Mouse (Mus musculus) intestine, embryonic 15.5 days (tissue): ENCODE measurements around the gene Dok1. TPM values are rescaled to one million over a fixed set of nuclear protein-coding genes. Genes with fewer than 3 reads are reported as not detected.

Experiments
- ATAC-seq: fragments of 200-750 bp; cut with Nextera tagmentation; 2 replicates; pipeline ENCODE4 v1.8.0; 2017; ENCODE audit warnings: moderate TSS enrichment, moderate library complexity
- H3K27ac ChIP-seq: fragments of 300-500 bp; sonication (generic); 2 replicates; pipeline ENCODE4 v1.5.1; 2015; ENCODE audit warnings: mild to moderate bottlenecking, inconsistent platforms
- H3K27me3 ChIP-seq: fragments of 300-500 bp; sonication (generic); replicated peaks from 2 replicates; pipeline ENCODE4 v1.6.1; 2015; ENCODE audit warnings: inconsistent platforms
- H3K36me3 ChIP-seq: fragments of 300-500 bp; sonication (generic); 2 replicates; pipeline ENCODE4 v1.6.1; 2015; ENCODE audit warnings: inconsistent platforms
- H3K4me1 ChIP-seq: fragments of 300-500 bp; sonication (generic); replicated peaks from 2 replicates; pipeline ENCODE4 v1.6.1; 2015; ENCODE audit warnings: inconsistent platforms
- H3K4me2 ChIP-seq: fragments of 300-500 bp; sonication (generic); replicated peaks from 2 replicates; pipeline ENCODE4 v1.6.1; 2015; ENCODE audit warnings: mild to moderate bottlenecking, inconsistent platforms
- H3K4me3 ChIP-seq: fragments of 300-500 bp; sonication (generic); replicated peaks from 2 replicates; pipeline ENCODE4 v1.5.1; 2015; ENCODE audit warnings: inconsistent platforms
- H3K9ac ChIP-seq: fragments of 300-500 bp; sonication (generic); 2 replicates; pipeline ENCODE4 v1.6.1; 2015; ENCODE audit warnings: inconsistent platforms
- H3K9me3 ChIP-seq: fragments of 300-500 bp; sonication (generic); 2 replicates; pipeline ENCODE4 v1.6.1; 2016; ENCODE audit warnings: inconsistent platforms
- WGBS: fragments of 180-500 bp; shearing (Covaris S2); methylation state at CpG from one replicate; pipeline ENCODE4 v1.1.7; 2015; 5-methylcytosine and 5-hydroxymethylcytosine counted together
- polyA plus RNA-seq: library from polyadenylated mRNA; unstranded; fragments of >200 nt; fragmentation: Nextera tagmentation; extraction: Ambion mirVana; gene quantifications from 2 replicates; pipeline ENCODE4 v1.2.1, GENCODE M21; 2015

The Dok1 gene
- polyA plus RNA-seq, 1 experiment from 2014 or later, result 9.8 TPM

GRCm38 (mm10) chr6:83023786-83024185, 9.5 kb downstream of the Dok1 start:
- no peak for ATAC-seq
- no peak overlapping the region for H3K9ac ChIP-seq
- no peak overlapping the region for H3K27ac ChIP-seq
- no peaks in the 10 kb centered on the region; the same call in 1 of the 2 replicates for H3K27me3 ChIP-seq
- H3K4me2 ChIP-seq, result no peak overlapping the region
- no peak overlapping the region for H3K4me3 ChIP-seq
- no peaks in the 10 kb centered on the region for H3K9me3 ChIP-seq
- no peaks in the 10 kb centered on the region for H3K36me3 ChIP-seq
- no peaks in the 10 kb centered on the region for H3K4me1 ChIP-seq
- 86% methylated on average over 2 of the region's 2 CpGs for WGBS

DNA sequence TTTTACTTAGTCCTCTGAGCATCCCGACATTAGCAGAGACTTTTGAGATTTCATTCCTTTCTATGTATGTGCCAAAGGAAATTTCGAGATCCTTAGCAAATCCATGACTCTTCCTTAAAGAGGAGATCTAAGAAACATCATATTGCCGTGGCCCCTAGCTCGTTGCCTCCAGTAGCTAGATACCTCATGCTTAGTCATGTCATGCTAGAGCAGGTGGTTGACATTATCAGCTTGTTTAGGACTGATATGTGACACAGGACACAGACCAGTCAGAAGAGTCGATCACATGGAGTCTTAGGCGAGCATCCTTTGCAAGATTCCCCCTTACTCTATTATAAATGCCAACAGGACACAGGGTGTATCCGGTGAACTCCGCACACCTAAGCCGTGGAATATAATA, 10.3 kb downstream of the Dok1 start:
- Histone ChIP-seq H3K27ac (no peak overlapping the region), H3K9me3 (no peaks in the 10 kb centered on the region), H3K4me3 (no peak overlapping the region), H3K9ac (no peak overlapping the region), H3K27me3 (no peaks in the 10 kb centered on the region), H3K36me3 (no peaks in the 10 kb centered on the region), H3K4me2 (no peak overlapping the region), H3K4me1 (no peaks in the 10 kb centered on the region)
- 87% methylated on average over 9 of the region's 9 CpGs for WGBS
- no peak for ATAC-seq

- Histone ChIP-seq H3K27ac (no peak overlapping the region), H3K27me3 (no peaks in the 10 kb centered on the region), H3K9me3 (no peaks in the 10 kb centered on the region), H3K4me1 (peaks cover 2% of the 10 kb centered on the region; the same call in 1 of the 2 replicates), H3K4me3 (no peak overlapping the region), H3K4me2 (no peak overlapping the region), H3K9ac (no peak overlapping the region), H3K36me3 (no peaks in the 10 kb centered on the region)
- no peak for ATAC-seq
- WGBS, result 84% methylated on average over 4 of the region's 4 CpGs
These were observed 12.3 kb downstream of the Dok1 start for GRCm38 (mm10) chr6:83020836-83021593.

DNA sequence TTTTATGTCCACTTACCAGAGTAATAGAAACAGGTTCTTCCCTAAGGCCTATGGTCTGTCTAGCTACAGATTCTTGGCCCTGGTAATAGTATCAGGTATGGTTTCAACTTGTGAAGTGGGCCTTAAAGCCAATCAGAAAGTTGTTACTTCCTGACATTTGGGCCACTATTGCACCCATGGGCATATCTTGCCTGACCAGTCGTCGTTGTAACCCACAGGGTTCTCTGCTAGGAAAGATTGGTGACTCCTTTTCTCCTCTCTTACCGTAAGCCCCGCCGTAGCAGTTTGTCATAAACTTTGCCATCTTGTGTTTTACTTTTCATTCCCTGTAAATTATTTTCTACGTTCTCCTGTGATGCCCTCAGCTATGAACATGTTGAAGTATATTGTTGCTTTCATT, 13.2 kb downstream of the Dok1 start:
- ATAC-seq, result no peak
- Histone ChIP-seq H3K27me3 (no peaks in the 10 kb centered on the region), H3K4me2 (no peak overlapping the region), H3K4me3 (no peak overlapping the region), H3K36me3 (no peaks in the 10 kb centered on the region), H3K9me3 (no peaks in the 10 kb centered on the region), H3K27ac (no peak overlapping the region), H3K9ac (no peak overlapping the region), H3K4me1 (peaks cover 2% of the 10 kb centered on the region; the same call in 1 of the 2 replicates)
- WGBS, result 88% methylated on average over 6 of the region's 6 CpGs

DNA sequence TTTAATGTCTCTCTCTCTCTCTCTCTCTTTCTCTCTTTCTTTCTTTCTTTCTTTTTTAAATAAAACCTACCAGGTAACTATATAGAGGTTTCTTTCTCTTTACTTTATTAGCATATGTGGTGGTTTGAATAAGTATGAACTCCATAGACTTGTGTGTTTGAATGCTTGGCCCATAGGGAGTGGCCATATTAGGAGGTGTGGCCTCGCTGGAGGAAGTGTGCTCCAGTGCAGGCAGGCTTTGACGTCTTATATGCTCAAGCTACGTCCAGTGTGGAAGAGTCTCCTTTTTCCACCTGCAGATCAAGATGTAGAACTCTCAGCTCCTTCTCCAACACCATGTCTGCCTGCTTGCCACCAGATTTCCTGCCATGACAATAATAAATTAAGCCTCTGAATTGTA, 14.2 kb downstream of the Dok1 start:
- no peak for ATAC-seq
- Histone ChIP-seq H3K9me3 (no peaks in the 10 kb centered on the region), H3K4me2 (no peak overlapping the region), H3K4me3 (no peak overlapping the region), H3K36me3 (no peaks in the 10 kb centered on the region), H3K9ac (no peak overlapping the region), H3K27ac (no peak overlapping the region), H3K27me3 (no peaks in the 10 kb centered on the region), H3K4me1 (peaks cover 2% of the 10 kb centered on the region; the same call in 1 of the 2 replicates)
- 74% methylated on average over 3 of the region's 3 CpGs for WGBS

DNA sequence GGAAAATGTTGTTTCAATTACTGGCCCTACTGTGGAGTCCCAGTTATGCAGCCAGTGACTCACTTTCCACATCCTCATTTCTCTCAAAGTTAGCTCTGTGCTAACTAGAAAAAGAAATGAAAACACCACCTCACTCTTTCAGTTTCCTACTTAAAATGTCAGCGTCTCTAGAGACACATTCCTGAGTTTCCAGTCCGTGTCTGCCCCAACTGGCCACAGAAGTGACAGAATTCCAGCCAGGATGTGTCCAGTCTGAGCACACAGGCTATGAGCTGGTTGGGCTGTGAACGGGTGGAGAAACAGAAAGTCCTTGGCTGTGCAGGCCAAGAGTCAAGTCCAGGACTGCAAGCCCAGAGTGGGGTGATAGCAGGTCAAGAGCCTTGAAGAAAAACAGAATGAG, 16.1 kb downstream of the Dok1 start:
- no peak overlapping the region for H3K4me3 ChIP-seq
- no peaks in the 10 kb centered on the region for H3K27me3 ChIP-seq
- H3K4me2 ChIP-seq, result no peak overlapping the region
- no peak for ATAC-seq
- no peaks in the 10 kb centered on the region for H3K9me3 ChIP-seq
- H3K9ac ChIP-seq, result no peak overlapping the region
- WGBS, result 58% methylated on average over 3 of the region's 3 CpGs
- H3K27ac ChIP-seq, result no peak overlapping the region
- peaks cover 2% of the 10 kb centered on the region; the same call in 1 of the 2 replicates for H3K4me1 ChIP-seq
- no peaks in the 10 kb centered on the region for H3K36me3 ChIP-seq

DNA sequence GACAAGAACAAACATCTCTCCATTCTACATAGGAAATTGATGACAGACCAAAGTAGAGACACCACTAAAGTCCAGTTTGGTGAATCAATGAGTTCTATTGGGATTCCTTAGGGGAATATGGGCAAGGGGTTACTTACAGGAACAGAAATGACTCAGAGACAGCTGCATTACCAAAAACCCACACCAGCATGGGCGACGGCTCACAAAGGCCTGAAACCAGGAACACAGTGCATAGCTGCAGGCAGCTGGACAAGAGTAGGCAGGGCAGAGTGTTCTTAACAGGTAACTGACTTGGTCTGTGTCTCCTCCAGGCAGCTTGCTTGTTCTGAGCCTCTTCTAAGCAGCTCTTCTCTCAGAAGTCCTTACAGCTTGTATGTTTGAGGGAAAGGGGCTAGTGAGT, 17.5 kb downstream of the Dok1 start:
- Histone ChIP-seq H3K36me3 (no peaks in the 10 kb centered on the region), H3K4me1 (peaks cover 2% of the 10 kb centered on the region; the same call in 1 of the 2 replicates), H3K4me3 (no peak overlapping the region), H3K9me3 (no peaks in the 10 kb centered on the region), H3K9ac (no peak overlapping the region), H3K27ac (no peak overlapping the region), H3K27me3 (no peaks in the 10 kb centered on the region), H3K4me2 (no peak overlapping the region)
- no peak for ATAC-seq
- WGBS, result 88% methylated on average over 2 of the region's 2 CpGs

GRCm38 (mm10) chr6:83014482-83015466, 18.5 kb downstream of the Dok1 start:
- Histone ChIP-seq H3K4me3 (no peak overlapping the region), H3K9ac (no peak overlapping the region), H3K9me3 (no peaks in the 10 kb centered on the region), H3K4me1 (peaks cover 2% of the 10 kb centered on the region; the same call in 1 of the 2 replicates), H3K27ac (no peak overlapping the region), H3K36me3 (no peaks in the 10 kb centered on the region), H3K4me2 (no peak overlapping the region), H3K27me3 (no peaks in the 10 kb centered on the region)
- WGBS, result 65% methylated on average over 12 of the region's 12 CpGs
- peak; percentile 82 for ATAC-seq

- no peak overlapping the region for H3K4me2 ChIP-seq
- H3K27ac ChIP-seq, result no peak overlapping the region
- 77% methylated on average over 5 of the region's 5 CpGs for WGBS
- peaks cover 2% of the 10 kb centered on the region; the same call in 1 of the 2 replicates for H3K4me1 ChIP-seq
- no peak overlapping the region for H3K9ac ChIP-seq
- no peak overlapping the region for H3K4me3 ChIP-seq
- no peaks in the 10 kb centered on the region for H3K27me3 ChIP-seq
- H3K36me3 ChIP-seq, result no peaks in the 10 kb centered on the region
- no peaks in the 10 kb centered on the region for H3K9me3 ChIP-seq
- no peak for ATAC-seq
These were observed 19.8 kb downstream of the Dok1 start for GRCm38 (mm10) chr6:83013444-83013843.

DNA sequence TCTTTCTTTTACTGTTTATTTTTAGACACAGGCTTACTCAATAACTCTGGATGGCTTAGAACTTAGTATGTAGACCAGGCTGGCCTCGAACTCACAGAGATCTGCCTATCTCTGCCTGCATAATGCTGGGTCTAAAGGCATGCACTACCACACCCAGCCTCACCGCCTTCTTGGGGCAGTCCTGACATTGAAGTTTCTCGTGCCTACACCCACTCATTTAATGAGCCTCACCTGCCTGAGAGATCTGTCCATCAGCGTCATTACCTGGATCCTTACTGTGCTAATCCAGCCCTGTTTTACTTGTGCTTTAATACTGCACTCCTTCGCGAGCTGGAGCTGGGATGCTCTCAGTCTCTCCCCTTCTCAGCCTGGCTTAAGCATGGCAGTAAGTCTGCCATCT, 21.5 kb downstream of the Dok1 start:
- no peak for ATAC-seq
- H3K4me3 ChIP-seq, result no peak overlapping the region
- H3K9ac ChIP-seq, result no peak overlapping the region
- no peaks in the 10 kb centered on the region for H3K9me3 ChIP-seq
- no peak overlapping the region for H3K27ac ChIP-seq
- peaks cover 1% of the 10 kb centered on the region; the same call in 1 of the 2 replicates for H3K4me1 ChIP-seq
- no peak overlapping the region for H3K4me2 ChIP-seq
- 74% methylated on average over 6 of the region's 6 CpGs for WGBS
- H3K27me3 ChIP-seq, result no peaks in the 10 kb centered on the region
- H3K36me3 ChIP-seq, result no peaks in the 10 kb centered on the region

- Histone ChIP-seq H3K27me3 (no peaks in the 10 kb centered on the region), H3K4me1 (no peaks in the 10 kb centered on the region), H3K27ac (no peak overlapping the region), H3K9ac (no peak overlapping the region), H3K9me3 (no peaks in the 10 kb centered on the region), H3K36me3 (no peaks in the 10 kb centered on the region), H3K4me3 (no peak overlapping the region), H3K4me2 (no peak overlapping the region)
- 84% methylated on average over 7 of the region's 7 CpGs for WGBS
- ATAC-seq, result no peak
These were observed 22.0 kb downstream of the Dok1 start for GRCm38 (mm10) chr6:83011255-83011654.

DNA sequence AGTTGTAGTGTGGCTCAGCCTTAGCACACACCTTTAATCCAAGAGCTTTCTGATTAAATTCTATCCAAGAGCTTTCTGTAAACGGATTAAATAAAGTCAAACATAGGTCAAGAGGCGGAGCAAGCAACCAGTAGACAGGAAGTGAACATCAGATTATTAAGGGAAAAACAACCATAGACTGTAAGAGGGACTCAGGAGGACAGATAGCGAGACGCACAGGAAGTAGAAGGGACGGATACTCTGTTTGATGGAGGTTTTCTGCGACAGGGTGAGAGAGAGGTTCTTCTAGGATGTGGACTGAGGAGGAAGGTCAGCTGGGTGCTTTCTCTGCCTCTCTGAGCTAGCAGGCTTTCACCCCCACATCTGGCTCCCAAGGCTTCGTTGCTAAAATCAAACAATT, 23.3 kb downstream of the Dok1 start:
- no peak overlapping the region for H3K27ac ChIP-seq

More for the DNA sequence above, 23.3 kb downstream of the Dok1 start:
- no peak for ATAC-seq
- Histone ChIP-seq H3K4me3 (no peak overlapping the region), H3K9me3 (no peaks in the 10 kb centered on the region), H3K9ac (no peak overlapping the region), H3K4me2 (no peak overlapping the region), H3K36me3 (no peaks in the 10 kb centered on the region), H3K27me3 (no peaks in the 10 kb centered on the region), H3K4me1 (no peaks in the 10 kb centered on the region)
- 56% methylated on average over 7 of the region's 7 CpGs for WGBS
